In genomic region chr13:112759777-112760537, GRCm38 (mm10) we compare ENCODE assay signal across 11 mouse cellular contexts. TPM values are rescaled to one million over a fixed set of nuclear protein-coding genes. Genes with fewer than 3 reads are reported as not detected.
DNase-seq lines count a peak whose midpoint lies in the region; ATAC-seq and TF ChIP-seq lines count a peak whose summit lies in the region.
"Had no signal": no experiment of that assay in that cellular context is flagged by ENCODE, and none has a peak within 500 bp of the region (broad histone marks: within the 10 kb centered on the region; RNA-seq: fewer than 3 reads in every experiment).

No protein-coding gene starts in this region.

- TF ChIP-seq CTCF in liver, embryonic 14.5 days (IDR thresholded peaks at IDR 0.05; ENCODE audit: low read depth) = no peak
- TF ChIP-seq CTCF in stomach, postnatal 0 days (IDR thresholded peaks at IDR 0.05; ENCODE audit: low read depth) = no peak

- 58% methylated on average over 15 of the region's 15 CpGs for WGBS in heart, embryonic 10.5 days
- 46% methylated on average over 15 of the region's 15 CpGs for WGBS in liver, embryonic 14.5 days (ENCODE audit: insufficient replicate concordance)
- 76% methylated on average over 15 of the region's 15 CpGs for WGBS in embryonic facial prominence, embryonic 10.5 days
- WGBS in stomach, postnatal 0 days = 36% methylated on average over 15 of the region's 15 CpGs

- peaks cover 63% of the 10 kb centered on the region for H3K4me1 ChIP-seq in heart, embryonic 10.5 days
- peaks cover 4 to 25% of the 10 kb centered on the region in 2 experiments; a peak in 3 of 4 replicates for H3K4me1 ChIP-seq in liver, embryonic 14.5 days (replicated peaks; ENCODE audit: control insufficient read depth in 2 of 2, insufficient read depth in 2 of 2, low read length in 1 of 2)
- peaks cover 61% of the 10 kb centered on the region for H3K4me1 ChIP-seq in embryonic facial prominence, embryonic 10.5 days
- peaks cover 14% of the 10 kb centered on the region; the same call in 1 of the 2 replicates for H3K4me1 ChIP-seq in stomach, postnatal 0 days (replicated peaks; ENCODE audit: control insufficient read depth, insufficient read depth)

- H3K36me3 ChIP-seq in heart, embryonic 10.5 days = no peaks in the 10 kb centered on the region
- H3K36me3 ChIP-seq in liver, embryonic 14.5 days (replicated peaks; ENCODE audit: control insufficient read depth, insufficient read depth, low read depth) = no peaks in the 10 kb centered on the region
- no peaks in the 10 kb centered on the region for H3K36me3 ChIP-seq in embryonic facial prominence, embryonic 10.5 days (replicated peaks)
- H3K36me3 ChIP-seq in stomach, postnatal 0 days (ENCODE audit: control insufficient read depth, insufficient read depth, low read length) = no peaks in the 10 kb centered on the region
- H3K36me3 ChIP-seq: hindbrain, embryonic 13.5 days; kidney, embryonic 15.5 days had no signal

- TF ChIP-seq EP300 in liver, embryonic 14.5 days (IDR thresholded peaks at IDR 0.05; ENCODE audit: low read depth) = no peak
- TF ChIP-seq EP300 in stomach, postnatal 0 days (optimal IDR thresholded peaks at IDR 0.05) = no peak

- H3K9ac ChIP-seq in liver, embryonic 14.5 days (replicated peaks) = no peak overlapping the region
- no peak overlapping the region for H3K9ac ChIP-seq in stomach, postnatal 0 days (ENCODE audit: low read length)
- H3K9ac ChIP-seq: hindbrain, embryonic 13.5 days; kidney, embryonic 15.5 days had no signal

- H3K27me3 ChIP-seq in heart, embryonic 10.5 days (ENCODE audit: insufficient read depth, poor library complexity, severe bottlenecking) = no peaks in the 10 kb centered on the region
- H3K27me3 ChIP-seq in liver, embryonic 14.5 days (ENCODE audit: control insufficient read depth, insufficient read depth, low read length) = no peaks in the 10 kb centered on the region
- no peaks in the 10 kb centered on the region for H3K27me3 ChIP-seq in embryonic facial prominence, embryonic 10.5 days (replicated peaks; ENCODE audit: low read depth, poor library complexity, severe bottlenecking)
- no peaks in the 10 kb centered on the region for H3K27me3 ChIP-seq in stomach, postnatal 0 days (ENCODE audit: control insufficient read depth, insufficient read depth, low read length)
- H3K27me3 ChIP-seq: hindbrain, embryonic 13.5 days; kidney, embryonic 15.5 days had no signal

- peak overlapping the region; percentile 69; the same call in 1 of the 2 replicates for H3K27ac ChIP-seq in heart, embryonic 10.5 days
- no peak overlapping the region for H3K27ac ChIP-seq in liver, embryonic 14.5 days
- H3K27ac ChIP-seq in embryonic facial prominence, embryonic 10.5 days (replicated peaks) = peak overlapping the region; percentile 69
- peak overlapping the region; percentile 77 for H3K27ac ChIP-seq in stomach, postnatal 0 days (replicated peaks)
- H3K27ac ChIP-seq: hindbrain, embryonic 13.5 days had no signal

- 0 out of 2 replicates have a peak, but pooled peaks have one; percentile 2 for ATAC-seq in liver, embryonic 14.5 days (ENCODE audit: insufficient read depth)
- ATAC-seq in stomach, postnatal 0 days (ENCODE audit: low FRiP score, low TSS enrichment) = no peak; the same call in 1 of the 2 replicates
- ATAC-seq in CD4-positive, CD25-positive, alpha-beta regulatory T cell, adult 4 months = no peak

- H3K4me3 ChIP-seq in heart, embryonic 10.5 days = no peak overlapping the region
- no peak overlapping the region for H3K4me3 ChIP-seq in liver, embryonic 14.5 days (ENCODE audit: insufficient read depth in 1 of 2, low read depth in 2 of 2, low read length in 2 of 2)
- H3K4me3 ChIP-seq in embryonic facial prominence, embryonic 10.5 days = no peak overlapping the region
- H3K4me3 ChIP-seq in stomach, postnatal 0 days (ENCODE audit: low read depth, low read length) = no peak overlapping the region
- H3K4me3 ChIP-seq: hindbrain, embryonic 13.5 days; kidney, embryonic 15.5 days had no signal

- DNase-seq in heart, embryonic 10.5 days (ENCODE audit: low spot score) = no peak
- DNase-seq in heart, adult 8-10 months (ENCODE audit: low spot score) = no peak
- DNase-seq in liver, embryonic 14.5 days (ENCODE audit: low read depth in 3 of 3, low spot score in 3 of 3) = no peak
- no peak for DNase-seq in liver
- DNase-seq in embryonic facial prominence, embryonic 10.5 days (ENCODE audit: low spot score) = no peak
- no peak for DNase-seq in stomach, postnatal 0 days (ENCODE audit: low spot score)
- DNase-seq: cerebellum, postnatal 36 days; gastrocnemius, postnatal 10 days had no signal

- H3K9me3 ChIP-seq in heart, embryonic 10.5 days = no peaks in the 10 kb centered on the region
- no peaks in the 10 kb centered on the region for H3K9me3 ChIP-seq in liver, embryonic 14.5 days (ENCODE audit: control insufficient read depth, low read length)
- no peaks in the 10 kb centered on the region for H3K9me3 ChIP-seq in embryonic facial prominence, embryonic 10.5 days
- no peaks in the 10 kb centered on the region for H3K9me3 ChIP-seq in stomach, postnatal 0 days (ENCODE audit: control insufficient read depth, low read length)
- H3K9me3 ChIP-seq: hindbrain, embryonic 13.5 days; kidney, embryonic 15.5 days had no signal

- H3K4me2 ChIP-seq in liver, embryonic 14.5 days (ENCODE audit: low read depth) = no peak overlapping the region
- H3K4me2 ChIP-seq in stomach, postnatal 0 days (replicated peaks; ENCODE audit: low read depth) = no peak overlapping the region
- H3K4me2 ChIP-seq: hindbrain, embryonic 13.5 days; kidney, embryonic 15.5 days had no signal

RNA-seq across cellular contexts. Expression of gene Plpp1, which starts 40.6 kb away (rescaled TPM):
- 39.6 and 41.3 TPM in 2 replicates for polyA plus RNA-seq in heart, embryonic 10.5 days (2016; fragmentation: Nextera tagmentation; extraction: Ambion mirVana)
- total RNA-seq in heart, adult 8-10 months (2022) = 10 to 100 TPM; 36.4 to 44.4 (median 39.3) TPM
- polyA plus RNA-seq in liver, embryonic 14.5 days (2012; rRNA removed) = 16.5 TPM in 2 replicates
- polyA plus RNA-seq in liver, embryonic 14.5 days (2014; fragmentation: Nextera tagmentation; extraction: Ambion mirVana) = 32.7 and 34.0 TPM in 2 replicates
- polyA plus RNA-seq in embryonic facial prominence, embryonic 10.5 days (2016; fragmentation: Nextera tagmentation; extraction: Ambion mirVana) = 19.0 and 21.8 TPM in 2 replicates
- polyA plus RNA-seq in stomach, postnatal 0 days (2015; fragmentation: Nextera tagmentation; extraction: Ambion mirVana) = 126 and 137 TPM in 2 replicates
- polyA plus RNA-seq in CD4-positive, CD25-positive, alpha-beta regulatory T cell, adult 4 months (2017; shearing (Covaris generic)) = 1 to 10 TPM; 3.7 to 4.2 TPM
